Mouse (Mus musculus) limb, embryonic 14.5 days (tissue): ENCODE results near the gene Gm49325. TPM values are rescaled to one million over a fixed set of nuclear protein-coding genes. Genes with fewer than 3 reads are reported as not detected.
A peak's percentile ranks its signal among the peaks of the same experiment; 100 is the strongest.

ENCODE experiments used
- ATAC-seq: fragments of 200-750 bp; cut with Nextera tagmentation; 2 replicates; pipeline ENCODE4 v1.8.0; 2017; ENCODE audit warnings: low read depth, moderate number of reproducible peaks, moderate TSS enrichment; ENCODE audit not compliant: low FRiP score
- DNase-seq: peaks from one replicate; pipeline ENCODE4 v3.0.0-alpha.2; 2015; ENCODE audit warnings: low spot score
- H3K27ac ChIP-seq: fragments of 300-500 bp; sonication (generic); replicated peaks from 2 replicates; pipeline ENCODE4 v1.5.1; 2014; ENCODE audit warnings: low read depth, mild to moderate bottlenecking, low read length, moderate library complexity, mixed read lengths
- H3K27me3 ChIP-seq: fragments of 300-500 bp; sonication (generic); 2 replicates; pipeline ENCODE4 v1.6.1; 2014; ENCODE audit warnings: low read length, mixed read lengths; ENCODE audit not compliant: control insufficient read depth, insufficient read depth
- H3K36me3 ChIP-seq: fragments of 300-500 bp; sonication (generic); 2 replicates; pipeline ENCODE4 v1.6.1; 2014; ENCODE audit warnings: mild to moderate bottlenecking, low read length, moderate library complexity, mixed read lengths; ENCODE audit not compliant: control insufficient read depth, insufficient read depth
- H3K4me1 ChIP-seq: fragments of 300-500 bp; sonication (generic); 2 replicates; pipeline ENCODE4 v1.6.1; 2014; ENCODE audit warnings: antibody characterized with exemption, low read length, mixed read lengths; ENCODE audit not compliant: control insufficient read depth, insufficient read depth
- H3K4me2 ChIP-seq: fragments of 300-500 bp; sonication (generic); replicated peaks from 2 replicates; pipeline ENCODE4 v1.6.1; 2014; ENCODE audit warnings: low read depth, mild to moderate bottlenecking, low read length, moderate library complexity; ENCODE audit not compliant: severe bottlenecking
- H3K4me3 ChIP-seq: fragments of 300-500 bp; sonication (generic); replicated peaks from 2 replicates; pipeline ENCODE4 v1.5.1; 2014; ENCODE audit warnings: low read length
- H3K9ac ChIP-seq: fragments of 300-500 bp; sonication (generic); 2 replicates; pipeline ENCODE4 v1.6.1; 2014; ENCODE audit warnings: mild to moderate bottlenecking, low read depth, low read length, moderate library complexity; ENCODE audit not compliant: severe bottlenecking
- H3K9me3 ChIP-seq: fragments of 300-500 bp; sonication (generic); 2 replicates; pipeline ENCODE4 v1.6.1; 2016; ENCODE audit warnings: low read length; ENCODE audit not compliant: control insufficient read depth
- POLR2A ChIP-seq: fragments of 200-500 bp; IDR thresholded peaks from 2 replicates; pipeline ENCODE4 v1.8.0; 2012; ENCODE audit warnings: inconsistent platforms, mild to moderate bottlenecking, moderate library complexity, borderline replicate concordance; ENCODE audit not compliant: insufficient read depth, insufficient read length; ENCODE audit errors: extremely low read depth
- WGBS: fragments of 180-500 bp; shearing (Covaris S2); extraction: QIAGEN DNeasy Blood & Tissue Kit; methylation state at CpG from one replicate; pipeline ENCODE4 v1.1.7; 2014; 5-methylcytosine and 5-hydroxymethylcytosine counted together
- polyA plus RNA-seq, 2 experiments: library from polyadenylated mRNA; depleted of rRNA in 1 of 2; stranded (reverse) in 1 of 2; unstranded in 1 of 2; fragments of >200 nt; fragmentation: Nextera tagmentation in 1 of 2; extraction: Ambion mirVana in 1 of 2; gene quantifications; 2 replicates each; pipeline versions ENCODE4 v1.2.1 to v1.2.3; 2012 to 2014

Gene Gm49325
- polyA plus RNA-seq, 2 experiments, result 5.8 to 8.4 TPM

- WGBS, result 93% methylated on average over 5 of the region's 7 CpGs
- TF ChIP-seq POLR2A, result no peak
- H3K4me3 ChIP-seq, result no peak overlapping the region
- no peaks in the 10 kb centered on the region for H3K4me1 ChIP-seq
- ATAC-seq (no peak), DNase-seq (no peak)
- H3K36me3 ChIP-seq, result peaks cover 62% of the 10 kb centered on the region
- no peak overlapping the region for H3K9ac ChIP-seq
- no peaks in the 10 kb centered on the region for H3K9me3 ChIP-seq
- no peak overlapping the region for H3K4me2 ChIP-seq
- no peak overlapping the region for H3K27ac ChIP-seq
- H3K27me3 ChIP-seq, result no peaks in the 10 kb centered on the region
Measured at GRCm38 (mm10) chr10:77616926-77617325, 10.9 kb downstream of the Gm49325 start.

- ATAC-seq, result no peak
- Histone ChIP-seq H3K4me2 (peak overlapping the region; percentile 63), H3K4me1 (peaks cover 12% of the 10 kb centered on the region; the same call in 1 of the 2 replicates)
Measured at GRCm38 (mm10) chr10:77621546-77621945, 15.5 kb downstream of the Gm49325 start.

GRCm38 (mm10) chr10:77622055-77622988, 16.3 kb downstream of the Gm49325 start, which contains the start of gene Ube2g2:
Gene Ube2g2, plus strand, starts transcription at chr10:77622275.
- ATAC-seq, result peak; percentile 91

More at GRCm38 (mm10) chr10:77621546-77621945, 15.5 kb downstream of the Gm49325 start:
- 82% methylated on average over 8 of the region's 8 CpGs for WGBS
- Histone ChIP-seq H3K4me3 (peak overlapping the region; percentile 99), H3K9ac (peak overlapping the region; percentile 95), H3K36me3 (peaks cover 19% of the 10 kb centered on the region), H3K27ac (peak overlapping the region; percentile 86), H3K27me3 (no peaks in the 10 kb centered on the region), H3K9me3 (no peaks in the 10 kb centered on the region)
- DNase-seq, result no peak
- no peak for TF ChIP-seq POLR2A

DNA sequence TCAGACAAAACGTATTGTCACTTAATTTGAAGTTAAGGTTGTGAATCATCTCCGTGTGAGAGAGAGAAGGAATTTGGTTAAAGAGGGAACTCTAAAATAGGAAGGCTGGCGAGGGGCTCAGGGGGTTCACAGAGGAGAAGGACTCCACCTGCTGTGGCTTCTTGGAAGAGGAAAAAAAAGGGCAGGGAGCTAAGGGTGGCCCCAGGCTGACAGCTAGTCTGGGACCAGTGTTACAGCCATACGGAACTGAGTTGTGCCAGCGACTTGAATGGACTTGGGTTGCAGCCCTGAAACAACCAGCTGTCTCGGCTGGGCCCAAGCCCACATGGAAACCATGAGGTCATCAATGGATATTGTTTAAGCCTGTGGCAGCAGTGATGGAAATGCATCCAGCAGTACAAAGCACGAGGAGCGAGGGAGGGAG, 17.1 kb downstream of the Gm49325 start:
- H3K36me3 ChIP-seq, result peaks cover 4% of the 10 kb centered on the region
- peak overlapping the region; percentile 86 for H3K27ac ChIP-seq
- peak overlapping the region; percentile 63 for H3K4me2 ChIP-seq
- ATAC-seq, result no peak
- H3K4me3 ChIP-seq, result peak overlapping the region; percentile 99
- peaks cover 12% of the 10 kb centered on the region; the same call in 1 of the 2 replicates for H3K4me1 ChIP-seq
- no peak for TF ChIP-seq POLR2A
- H3K9me3 ChIP-seq, result no peaks in the 10 kb centered on the region
- peak; percentile 63 for DNase-seq
- H3K9ac ChIP-seq, result peak overlapping the region; percentile 95
- H3K27me3 ChIP-seq, result no peaks in the 10 kb centered on the region
- 5% methylated on average over 8 of the region's 8 CpGs for WGBS

More at GRCm38 (mm10) chr10:77622055-77622988, 16.3 kb downstream of the Gm49325 start, which contains the start of gene Ube2g2:
- peaks cover 12% of the 10 kb centered on the region for H3K36me3 ChIP-seq
- peak; percentile 87 for DNase-seq
- peaks cover 12% of the 10 kb centered on the region; the same call in 1 of the 2 replicates for H3K4me1 ChIP-seq
- H3K27me3 ChIP-seq, result no peaks in the 10 kb centered on the region
- under 1% methylated on average over 83 of the region's 96 CpGs for WGBS
- peak within 1 kb of the TSS; percentile 63 for H3K4me2 ChIP-seq
- peak within 1 kb of the TSS; percentile 99 for H3K4me3 ChIP-seq
- H3K27ac ChIP-seq, result peak within 1 kb of the TSS; percentile 86
- 0 out of 2 replicates have a peak, but pooled peaks have one; percentile 63 for TF ChIP-seq POLR2A
- peak within 1 kb of the TSS; percentile 95 for H3K9ac ChIP-seq
- H3K9me3 ChIP-seq, result no peaks in the 10 kb centered on the region

GRCm38 (mm10) chr10:77623639-77624400, 17.8 kb downstream of the Gm49325 start:
- no peak for TF ChIP-seq POLR2A
- Histone ChIP-seq H3K36me3 (no peaks in the 10 kb centered on the region; the same call in 1 of the 2 replicates), H3K27ac (0 out of 2 replicates have a peak overlapping the region, but pooled peaks have one; percentile 8), H3K4me3 (peak overlapping the region; percentile 99), H3K4me1 (peaks cover 12% of the 10 kb centered on the region; the same call in 1 of the 2 replicates), H3K9me3 (no peaks in the 10 kb centered on the region), H3K27me3 (no peaks in the 10 kb centered on the region), H3K4me2 (peak overlapping the region; percentile 63), H3K9ac (peak overlapping the region; percentile 95; the same call in 1 of the 2 replicates)
- no peak for DNase-seq
- ATAC-seq, result no peak
- 91% methylated on average over 10 of the region's 10 CpGs for WGBS
